Mouse (Mus musculus) adrenal gland, postnatal 0 days (tissue): ENCODE data around the gene Chrnd. TPM values are rescaled to one million over a fixed set of nuclear protein-coding genes. Genes with fewer than 3 reads are reported as not detected.

ENCODE experiments used
- polyA plus RNA-seq: library from polyadenylated mRNA; unstranded; fragments of >200 nt; fragmentation: Nextera tagmentation; extraction: Ambion mirVana; gene quantifications from 2 replicates; pipeline ENCODE4 v1.2.1, GENCODE M21; 2015

Chrnd gene
- 0.08 TPM in 1 of 2 replicates, not detected in the other for polyA plus RNA-seq

GRCm38 (mm10) chr1:87190429-87190828 lies at the start of gene Chrnd:
Chrnd (plus strand) TSS chr1:87190607.

GRCm38 (mm10) chr1:87156199-87156587 lies 34.2 kb upstream of the Chrnd start, which contains the start of gene Ecel1:
Ecel1 (minus strand) TSS chr1:87156521.

DNA sequence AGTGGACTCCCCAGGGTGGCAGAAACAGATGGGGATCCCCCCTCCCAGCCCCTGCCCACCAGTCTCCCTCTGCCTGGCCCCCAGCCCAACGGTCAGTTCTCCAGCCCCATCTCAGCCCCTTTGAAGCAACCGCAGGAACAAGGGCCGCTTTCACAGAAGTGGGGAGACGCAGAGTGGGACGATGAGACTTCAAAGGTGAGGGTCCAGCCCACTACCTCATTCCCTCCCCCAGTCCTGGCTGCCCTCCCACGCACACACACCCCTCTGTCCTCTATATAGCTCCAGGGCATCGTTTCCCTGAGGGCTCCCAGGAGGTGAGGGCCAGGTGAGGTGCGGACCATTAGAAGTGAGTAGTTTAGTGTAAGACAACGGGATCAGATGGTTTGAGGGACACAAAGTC lies 7.4 kb upstream of the Chrnd start, which contains the start of gene Prss56:
Gene Prss56 (plus strand): TSS at position 301 of the 400 bp plus-strand sequence.

DNA sequence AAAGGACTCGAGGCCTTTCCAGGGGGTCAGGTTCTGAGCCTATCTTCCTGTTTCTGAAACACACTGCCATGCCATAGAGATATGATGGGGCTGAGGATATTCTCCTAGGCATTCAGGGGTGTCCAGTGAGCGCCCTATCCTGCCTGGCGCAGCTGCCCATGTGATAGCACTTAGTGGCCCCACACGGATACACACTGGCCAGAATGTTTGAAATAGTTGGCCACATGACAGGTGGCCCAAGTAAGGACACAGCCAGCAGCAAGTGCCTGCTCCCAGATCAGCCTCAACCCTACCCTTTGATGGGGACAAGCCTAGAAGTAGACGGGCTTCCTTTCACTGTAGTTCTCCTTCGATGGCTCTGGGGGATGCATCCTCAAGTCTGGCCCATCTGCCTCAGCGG lies 14.1 kb downstream of the Chrnd start, which contains the start of gene Chrng:
Gene Chrng (plus strand): TSS at position 193 of the 400 bp plus-strand sequence.

DNA sequence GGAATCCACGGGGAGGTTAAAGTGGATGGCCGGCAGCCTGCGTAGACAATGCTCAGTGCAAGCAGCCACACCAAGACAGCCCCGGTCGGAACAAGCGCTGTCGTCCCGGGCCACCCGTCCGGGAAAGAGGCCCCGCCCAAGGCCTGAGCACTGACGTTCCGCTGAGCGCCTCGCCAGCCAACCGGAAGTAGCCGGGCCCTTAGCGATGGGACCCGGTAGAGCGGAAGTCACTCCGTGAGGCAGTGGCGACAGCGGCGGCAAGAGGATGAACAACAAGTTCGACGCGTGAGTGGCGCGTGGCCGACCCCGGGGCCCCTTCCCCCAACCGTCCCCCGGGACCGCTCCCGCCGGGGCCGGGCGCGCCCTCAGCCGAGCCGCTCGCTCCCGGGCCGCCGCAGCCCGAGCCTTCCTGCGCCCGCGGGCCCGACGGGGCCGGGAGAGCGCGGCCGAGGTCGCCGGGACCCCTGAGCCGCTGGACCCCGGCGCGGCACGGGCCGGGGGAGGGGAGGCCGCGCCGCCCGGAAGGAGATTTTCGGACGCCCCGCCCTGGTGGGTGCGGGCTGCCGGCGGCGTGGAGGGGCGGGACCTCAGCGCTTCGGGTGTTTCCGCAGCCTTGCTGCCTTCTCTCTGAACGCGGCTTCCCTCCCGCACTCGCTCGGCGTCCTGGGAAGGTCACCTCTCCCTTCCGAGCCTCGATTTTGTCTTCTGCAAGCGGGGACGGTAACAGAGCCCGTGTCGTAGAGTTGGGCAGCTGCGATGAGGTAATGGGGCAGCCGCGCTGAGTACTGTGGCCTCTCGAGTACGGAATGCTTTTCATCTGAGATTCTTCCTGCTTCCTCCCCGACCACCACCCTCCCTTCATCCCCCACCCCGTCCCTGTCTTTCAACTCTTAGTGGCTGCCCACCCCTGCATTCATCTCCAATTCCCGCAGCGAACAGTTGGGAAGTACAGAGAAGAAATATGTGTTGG lies 23.6 kb downstream of the Chrnd start, which contains the start of gene Eif4e2:
Gene Eif4e2 (plus strand): TSS at position 180 of the 970 bp plus-strand sequence.

Other genes starting within 250 kb of the Chrnd start
- gene Alppl2, start 100.7 kb upstream of the Chrnd start, polyA plus RNA-seq, result not detected in 2 replicates
- 0.11 and 2.6 TPM in 2 replicates for gene Alpi, start 89.0 kb upstream of the Chrnd start, polyA plus RNA-seq
- gene Akp3, start 65.6 kb upstream of the Chrnd start, polyA plus RNA-seq, result not detected in 2 replicates
- 21.6 and 76.9 TPM in 2 replicates for gene Ecel1, start 34.1 kb upstream of the Chrnd start, polyA plus RNA-seq
- gene Prss56, start 7.3 kb upstream of the Chrnd start, polyA plus RNA-seq, result not detected in 2 replicates
- 0.11 TPM in 1 of 2 replicates, not detected in the other for gene Chrng, start 14.1 kb downstream of the Chrnd start, polyA plus RNA-seq
- gene Eif4e2, start 23.3 kb downstream of the Chrnd start, polyA plus RNA-seq, result 103 and 124 TPM in 2 replicates
- 40.9 and 116 TPM in 2 replicates for gene Efhd1, start 73.8 kb downstream of the Chrnd start, polyA plus RNA-seq
- 24.5 and 30.3 TPM in 2 replicates for gene Gigyf2, start 136.4 kb downstream of the Chrnd start, polyA plus RNA-seq
- 0.36 TPM in 2 replicates for gene Kcnj13, start 204.1 kb downstream of the Chrnd start, polyA plus RNA-seq